Mouse (Mus musculus): ENCODE results near the gene Anxa7. TPM values are rescaled to one million over a fixed set of nuclear protein-coding genes. Genes with fewer than 3 reads are reported as not detected.

Anxa7 gene
- total and polyA plus RNA-seq, 3 experiments: 60.2 to 99.3 (median 89.2) TPM

GRCm38 (mm10) chr14:20486031-20486430 lies 6.1 kb upstream of the Anxa7 start:
- Histone ChIP-seq H3K4me2 (ENCODE audit: insufficient read depth, low read depth, poor library complexity, severe bottlenecking) (no peak overlapping the region), H3K27me3 (replicated peaks) (no peaks in the 10 kb centered on the region), H3K79me2 (replicated peaks; ENCODE audit: control insufficient read depth, extremely low read depth, insufficient read depth, poor library complexity, severe bottlenecking) (no peaks in the 10 kb centered on the region), H3K27ac (ENCODE audit: insufficient read depth, low read depth) (no peak overlapping the region), H3K36me3 (replicated peaks in 1 of 2; ENCODE audit: control insufficient read depth in 1 of 2, insufficient read depth in 1 of 2, low read length in 1 of 2) (peaks cover 15 to 44% of the 10 kb centered on the region in 2 experiments), H3K9ac (ENCODE audit: insufficient read depth, low read depth) (no peak overlapping the region), H3K9me3 (replicated peaks; ENCODE audit: low read length) (no peaks in the 10 kb centered on the region), H3K4me1 (ENCODE audit: control insufficient read depth in 1 of 2, insufficient read depth in 2 of 2) (peaks cover 0 to 6% of the 10 kb centered on the region in 2 experiments; a peak in 1 of 4 replicates), H3K4me3 (replicated peaks in 1 of 3; ENCODE audit: low read depth in 2 of 3, low read length in 2 of 3, poor library complexity in 1 of 3) (no peak overlapping the region)
- DNase-seq (ENCODE audit: extremely low read depth): no peak
- in situ Hi-C loops (cut with MboI; ENCODE audit: low pct_ligation_motif_present, low pct_unique_long_range_greater_than_20kb, low sequenced_read_pairs): no loop called here
- dilution Hi-C loops (cut with MboI; ENCODE audit: extremely low pct_ligation_motif_present, extremely low pct_unique_long_range_greater_than_20kb, low sequenced_read_pairs): no loop called here
- TF ChIP-seq ZKSCAN1 (IDR thresholded peaks at IDR 0.05; ENCODE audit: borderline replicate concordance, low read depth, low read length) (no peak), RAD21 (IDR thresholded peaks at IDR 0.05; ENCODE audit: low read depth, low read length) (no peak), IRF4 (IDR thresholded peaks at IDR 0.05; ENCODE audit: low read depth, low read length) (no peak), ETS1 (conservative IDR thresholded peaks at IDR 0.05; ENCODE audit: low read depth, low read length) (no peak), POLR2A (IDR thresholded peaks at IDR 0.05; ENCODE audit: low read depth, low read length) (no peak), ZNF384 (IDR thresholded peaks at IDR 0.05; ENCODE audit: low read depth, low read length) (no peak), MAZ (IDR thresholded peaks at IDR 0.05; ENCODE audit: low read depth, low read length) (no peak), KAT2A (IDR thresholded peaks at IDR 0.05; ENCODE audit: insufficient replicate concordance, low read length) (no peak), RCOR1 (conservative IDR thresholded peaks at IDR 0.05; ENCODE audit: low read depth, low read length) (no peak)

- no peak for TF ChIP-seq MEF2A (IDR thresholded peaks at IDR 0.05; ENCODE audit: borderline replicate concordance, low read depth, low read length)
- TF ChIP-seq JUND (conservative IDR thresholded peaks at IDR 0.05; ENCODE audit: low read depth, low read length): no peak
- no peak for TF ChIP-seq ZC3H11A (IDR thresholded peaks at IDR 0.05; ENCODE audit: low read depth, low read length)
- TF ChIP-seq CHD2 (IDR thresholded peaks at IDR 0.05; ENCODE audit: low read length): no peak
- TF ChIP-seq TBP (conservative IDR thresholded peaks at IDR 0.05; ENCODE audit: low read depth, low read length): no peak
- TF ChIP-seq CHD1 (IDR thresholded peaks at IDR 0.05; ENCODE audit: low read depth, low read length): no peak
- no peak for TF ChIP-seq POLR2A (IDR thresholded peaks at IDR 0.05; ENCODE audit: low read depth, low read length)
- no peak for TF ChIP-seq USF1 (IDR thresholded peaks at IDR 0.05; ENCODE audit: low read depth, low read length)
- no peak for TF ChIP-seq UBTF (IDR thresholded peaks at IDR 0.05; ENCODE audit: low read depth, low read length)
- no peak for TF ChIP-seq GABPA (IDR thresholded peaks at IDR 0.05; ENCODE audit: insufficient replicate concordance, low read depth, low read length)
- TF ChIP-seq EP300 (IDR thresholded peaks at IDR 0.05; ENCODE audit: low read length): no peak
- TF ChIP-seq HCFC1 (IDR thresholded peaks at IDR 0.05; ENCODE audit: low read depth, low read length): no peak
- no peak for TF ChIP-seq MAZ (IDR thresholded peaks at IDR 0.05; ENCODE audit: low read depth, low read length)
- no peak for TF ChIP-seq E2F4 (IDR thresholded peaks at IDR 0.05; ENCODE audit: insufficient replicate concordance, low read depth, low read length)
- TF ChIP-seq USF2 (conservative IDR thresholded peaks at IDR 0.05; ENCODE audit: low read depth, low read length): no peak
- TF ChIP-seq BHLHE40 (IDR thresholded peaks at IDR 0.05; ENCODE audit: low read depth, low read length): no peak
- H3K36me3 ChIP-seq (replicated peaks in 1 of 2; ENCODE audit: control insufficient read depth in 1 of 2, insufficient read depth in 1 of 2, low read length in 1 of 2): peaks cover 12 to 35% of the 10 kb centered on the region in 2 experiments
- H3K27ac ChIP-seq (ENCODE audit: insufficient read depth, low read depth): no peak overlapping the region
- H3K27me3 ChIP-seq (replicated peaks): no peaks in the 10 kb centered on the region
- in situ Hi-C loops (cut with MboI; ENCODE audit: low pct_ligation_motif_present, low pct_unique_long_range_greater_than_20kb, low sequenced_read_pairs) (no loop called here), dilution Hi-C loops (cut with MboI; ENCODE audit: extremely low pct_ligation_motif_present, extremely low pct_unique_long_range_greater_than_20kb, low sequenced_read_pairs) (no loop called here)
- peaks cover 6 to 29% of the 10 kb centered on the region in 2 experiments; a peak in 3 of 4 replicates for H3K4me1 ChIP-seq (ENCODE audit: control insufficient read depth in 1 of 2, insufficient read depth in 2 of 2)
- no peak for DNase-seq (ENCODE audit: extremely low read depth)
- H3K4me3 ChIP-seq (replicated peaks in 1 of 3; ENCODE audit: low read depth in 2 of 3, low read length in 2 of 3, poor library complexity in 1 of 3): no peak overlapping the region
- H3K9ac ChIP-seq (ENCODE audit: insufficient read depth, low read depth): no peak overlapping the region
- H3K4me2 ChIP-seq (ENCODE audit: insufficient read depth, low read depth, poor library complexity, severe bottlenecking): no peak overlapping the region
- peaks cover 18% of the 10 kb centered on the region for H3K79me2 ChIP-seq (replicated peaks; ENCODE audit: control insufficient read depth, extremely low read depth, insufficient read depth, poor library complexity, severe bottlenecking)
- H3K9me3 ChIP-seq (replicated peaks; ENCODE audit: low read length): no peaks in the 10 kb centered on the region
Observed at GRCm38 (mm10) chr14:20482051-20482751, 2.3 kb upstream of the Anxa7 start.

All from CH12.LX (cell line).